Mouse (Mus musculus) heart, postnatal 0 days (tissue): ENCODE measurements around the gene Ccdc39.

ENCODE experiments used
- CTCF ChIP-seq: IDR thresholded peaks from 2 replicates; pipeline ENCODE4 v1.5.1; 2016; ENCODE audit warnings: antibody characterized with exemption, control low read depth, low read depth
- EP300 ChIP-seq: IDR thresholded peaks from 2 replicates; pipeline ENCODE4 v1.6.1; 2016; ENCODE audit warnings: antibody characterized with exemption, low read depth

- TF ChIP-seq CTCF: no peak
- TF ChIP-seq EP300: no peak
These were observed 38.6 kb upstream of the Ccdc39 start for GRCm38 (mm10) chr3:33882695-33883094.
